Mouse (Mus musculus) kidney, postnatal 4 days (tissue): ENCODE data around the gene Sfta2.

Experiments used
- DNase-seq, 2 experiments: peaks; one replicate each; pipeline ENCODE4 v3.0.0; 2021; ENCODE audit warnings: mixed read lengths in 2 of 2

Sfta2 gene

DNA sequence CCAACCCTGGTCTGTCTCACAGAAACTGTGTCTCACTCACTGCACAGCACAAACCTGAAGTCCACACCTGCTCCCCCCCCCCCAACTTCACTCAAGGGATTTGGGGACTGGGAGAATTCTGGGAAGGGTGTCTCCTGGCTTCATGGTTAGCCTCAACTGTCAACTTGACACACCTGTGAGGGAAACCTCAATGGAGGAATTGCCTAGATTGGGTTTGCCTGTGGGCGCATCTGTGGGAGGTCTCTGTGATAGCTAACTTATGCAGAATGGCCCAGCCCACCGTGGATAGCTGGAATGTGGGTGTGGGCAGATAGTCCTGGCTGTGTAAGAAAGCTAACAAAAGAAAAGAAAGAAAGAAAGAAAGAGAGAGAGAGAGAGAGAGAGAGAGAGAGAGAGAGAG is at the start of gene Sfta2:
TSS of gene Sfta2 (plus strand) at position 301 of the 400 bp plus-strand sequence.
- DNase-seq = no peak

DNA sequence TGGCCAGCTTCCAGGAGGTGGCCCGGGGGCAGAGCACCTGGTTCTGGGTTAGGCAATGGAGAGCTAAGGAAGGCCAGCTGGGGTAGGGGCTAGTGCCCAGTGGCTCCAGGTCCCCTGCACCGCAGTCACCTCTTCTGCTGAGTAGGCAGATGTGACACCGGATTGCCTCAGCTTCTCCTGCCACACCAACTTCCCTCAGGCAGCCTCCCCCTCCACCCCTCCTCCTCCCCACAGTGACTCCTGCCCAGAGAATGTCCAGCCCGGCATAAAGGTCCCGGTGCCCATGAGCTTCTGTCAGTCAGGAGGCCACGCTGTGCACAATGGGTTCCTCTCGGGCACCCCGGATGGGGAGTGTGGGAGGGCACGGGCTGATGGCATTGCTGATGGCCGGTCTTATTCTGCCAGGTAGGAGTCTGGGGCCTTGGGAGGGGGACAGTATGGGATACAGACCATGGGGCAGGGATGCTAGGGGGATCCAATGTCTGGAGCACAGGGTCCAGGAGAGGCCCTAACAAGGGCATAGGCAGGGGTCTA is 49.4 kb upstream of the Sfta2 start, which contains the start of gene Cdsn:
TSS of gene Cdsn (plus strand) at position 248 of the 534 bp plus-strand sequence.
- no peak for DNase-seq

DNA sequence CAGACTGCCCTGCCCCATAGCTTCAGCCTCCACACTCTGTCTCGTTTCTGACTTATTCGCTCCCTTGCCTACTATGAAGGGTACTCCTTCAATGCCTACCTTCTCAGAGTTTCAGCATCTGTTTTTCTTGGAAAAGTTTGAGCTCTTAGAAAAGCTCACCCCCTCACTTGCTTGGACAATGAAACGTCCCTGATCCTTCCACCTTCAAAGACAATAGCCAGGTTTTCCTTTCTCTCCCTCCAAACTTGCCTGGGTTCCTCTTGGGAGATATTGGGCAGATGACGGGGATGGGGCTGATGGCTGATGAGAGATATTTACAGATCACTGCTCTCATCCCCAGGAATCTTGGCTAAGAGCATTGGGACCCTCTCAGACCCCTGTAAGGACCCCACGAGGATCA is 47.0 kb upstream of the Sfta2 start:
- no peak for DNase-seq

DNA sequence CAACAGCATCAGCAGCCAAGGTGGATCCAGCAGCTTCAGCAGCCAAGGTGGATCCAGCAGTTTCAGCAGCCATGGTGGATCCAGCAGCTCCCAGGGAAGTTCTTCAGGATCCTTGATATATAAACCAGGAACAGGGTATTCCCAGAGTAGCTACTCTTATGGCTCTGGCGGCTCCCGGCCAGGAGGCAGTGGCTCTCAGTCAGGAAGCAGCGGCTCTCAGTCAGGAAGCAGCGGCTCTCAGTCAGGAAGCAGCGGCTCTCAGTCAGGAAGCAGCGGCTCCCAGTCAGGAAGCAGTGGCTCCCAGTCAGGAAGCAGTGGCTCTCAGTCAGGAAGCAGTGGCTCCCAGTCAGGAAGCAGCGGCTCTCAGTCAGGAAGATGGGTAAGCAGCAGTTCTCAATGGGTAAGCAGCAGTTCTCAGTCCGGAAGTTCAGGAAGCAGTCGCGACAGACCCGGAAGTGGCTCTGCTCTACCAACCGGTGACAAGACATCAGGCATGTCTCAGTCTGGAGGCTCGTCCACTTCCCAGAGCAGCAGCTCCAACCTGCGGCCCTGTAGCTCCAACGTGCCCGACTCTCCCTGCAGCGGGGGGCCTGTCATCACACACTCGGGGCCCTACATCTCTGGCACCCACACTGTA is 46.5 kb upstream of the Sfta2 start:
- DNase-seq = no peak

DNA sequence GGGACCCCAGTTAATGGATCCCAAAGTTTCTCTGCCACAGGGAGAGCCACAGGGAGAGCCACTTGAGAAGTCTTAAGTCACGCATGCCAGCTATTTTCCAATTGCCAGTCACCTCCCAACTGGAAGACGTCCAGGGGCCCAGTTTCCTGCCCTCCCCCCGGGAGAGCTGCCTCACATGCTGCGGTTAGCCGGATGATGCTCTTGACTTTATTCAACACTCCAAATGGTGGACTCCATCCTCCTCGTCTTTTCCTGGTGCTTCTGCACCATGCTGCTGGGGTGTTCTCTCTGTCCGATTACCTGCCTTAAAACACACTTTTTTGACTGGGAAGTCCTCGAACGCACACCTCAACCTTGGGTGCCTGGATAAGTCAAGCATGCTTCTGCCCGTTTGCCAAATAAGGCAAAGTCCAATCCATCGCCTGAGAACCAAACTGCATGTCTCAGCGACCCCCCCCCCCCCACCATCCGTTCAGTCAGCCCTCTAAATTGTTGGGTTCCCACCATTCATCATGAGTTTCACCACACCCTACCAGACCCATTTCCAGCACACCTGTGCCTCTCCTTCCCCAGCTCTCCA is 45.1 kb upstream of the Sfta2 start:
- no peak for DNase-seq

DNA sequence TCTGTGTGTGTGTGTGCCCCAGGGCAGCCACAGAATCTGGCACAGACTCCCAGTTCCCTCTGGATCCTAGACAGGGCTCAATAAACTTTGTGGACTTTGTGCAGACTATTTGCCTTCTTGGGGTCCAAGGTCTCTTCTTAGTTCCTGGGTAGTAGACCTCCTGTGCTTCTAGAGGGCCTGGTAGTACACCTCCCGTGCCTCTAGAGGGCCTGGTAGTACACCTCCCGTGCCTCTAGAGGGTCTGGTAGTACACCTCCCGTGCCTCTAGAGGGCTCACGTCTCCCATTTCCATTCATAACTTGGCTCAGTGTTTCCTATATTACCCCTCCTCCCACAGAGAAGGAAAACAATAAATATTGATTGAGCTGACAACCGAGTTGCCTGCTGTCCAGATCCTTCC is 44.5 kb upstream of the Sfta2 start:
- DNase-seq = peak; percentile 76 to 84

DNA sequence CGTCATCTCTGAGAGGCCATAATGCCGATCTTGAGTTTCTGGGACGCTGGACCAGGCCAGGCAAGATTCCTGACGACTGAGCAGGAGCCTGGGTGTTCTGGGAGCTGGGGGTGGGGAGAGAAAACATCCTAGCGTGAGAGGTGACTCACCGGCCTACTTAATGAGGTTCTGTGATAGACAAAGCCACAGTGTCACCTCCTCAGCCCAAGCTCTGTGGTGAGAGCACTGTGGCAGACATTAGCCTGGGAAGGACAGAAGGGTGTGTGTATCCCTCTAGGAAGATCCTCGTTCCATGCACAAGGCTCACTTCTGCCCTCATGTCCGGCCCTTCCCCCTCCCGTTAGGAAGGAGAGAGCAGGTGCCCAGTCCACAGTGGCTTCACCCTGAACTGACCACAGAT is 44.0 kb upstream of the Sfta2 start:
- no peak for DNase-seq

DNA sequence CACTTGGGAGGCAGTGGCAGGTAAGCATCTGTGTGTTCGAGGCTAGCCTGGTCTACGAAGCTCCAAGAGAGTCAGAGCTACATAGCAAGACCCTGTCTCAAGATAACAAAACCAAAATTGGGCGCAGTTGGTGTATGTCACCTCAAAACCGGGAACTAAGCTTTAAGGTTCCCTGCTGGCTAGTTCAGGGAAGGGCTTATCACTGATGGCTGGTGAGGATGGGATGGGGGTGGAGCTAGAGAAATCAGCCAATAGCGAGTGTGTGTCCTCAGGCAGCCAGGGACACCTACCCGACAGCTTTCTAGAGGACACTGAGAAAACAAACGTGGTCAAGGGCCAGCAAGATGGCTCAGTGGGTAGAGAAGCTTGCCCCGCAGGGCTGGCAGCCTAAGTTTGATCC is 43.1 kb upstream of the Sfta2 start:
- no peak for DNase-seq

DNA sequence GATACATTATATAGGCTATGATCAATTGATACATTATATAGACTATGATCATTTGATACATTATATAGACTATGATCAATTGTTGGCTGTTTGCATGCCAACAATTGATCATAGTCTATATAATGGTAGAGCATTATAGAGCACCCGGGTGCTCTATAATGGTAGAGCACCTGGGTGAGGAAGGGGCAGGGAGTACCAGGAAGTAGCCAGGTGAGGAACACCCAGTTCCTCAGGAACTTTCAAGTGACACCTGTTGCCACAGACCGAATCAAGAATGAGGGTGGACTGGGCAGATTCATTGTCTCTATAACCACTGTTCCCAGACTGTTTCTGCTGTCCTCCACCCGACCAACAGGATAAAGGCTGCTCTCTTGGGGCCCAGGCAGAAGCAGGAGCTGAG is 34.2 kb upstream of the Sfta2 start, which contains the start of gene 2300002M23Rik:
TSS of gene 2300002M23Rik (plus strand) at position 301 of the 400 bp plus-strand sequence.
- no peak for DNase-seq

DNA sequence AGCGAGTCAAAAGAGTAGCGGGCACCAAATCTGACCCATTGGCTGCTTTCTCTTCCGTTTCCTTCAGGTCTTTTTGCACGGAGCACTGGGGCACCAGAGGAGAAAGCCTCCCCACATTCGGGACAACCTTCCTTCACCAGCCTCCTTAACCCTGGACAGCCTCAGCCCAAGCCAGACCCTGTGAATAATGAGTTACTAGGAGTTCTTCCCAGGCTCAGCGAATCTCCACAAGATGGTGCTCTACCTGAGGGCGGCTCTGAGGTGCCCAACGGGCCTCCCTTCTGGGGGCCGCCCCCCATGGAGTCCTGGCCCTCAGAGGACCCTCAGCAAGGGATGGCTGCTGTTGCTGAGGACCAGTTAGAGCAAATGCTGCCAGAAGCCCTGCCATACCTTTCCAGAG is 33.6 kb upstream of the Sfta2 start:
- no peak for DNase-seq

DNA sequence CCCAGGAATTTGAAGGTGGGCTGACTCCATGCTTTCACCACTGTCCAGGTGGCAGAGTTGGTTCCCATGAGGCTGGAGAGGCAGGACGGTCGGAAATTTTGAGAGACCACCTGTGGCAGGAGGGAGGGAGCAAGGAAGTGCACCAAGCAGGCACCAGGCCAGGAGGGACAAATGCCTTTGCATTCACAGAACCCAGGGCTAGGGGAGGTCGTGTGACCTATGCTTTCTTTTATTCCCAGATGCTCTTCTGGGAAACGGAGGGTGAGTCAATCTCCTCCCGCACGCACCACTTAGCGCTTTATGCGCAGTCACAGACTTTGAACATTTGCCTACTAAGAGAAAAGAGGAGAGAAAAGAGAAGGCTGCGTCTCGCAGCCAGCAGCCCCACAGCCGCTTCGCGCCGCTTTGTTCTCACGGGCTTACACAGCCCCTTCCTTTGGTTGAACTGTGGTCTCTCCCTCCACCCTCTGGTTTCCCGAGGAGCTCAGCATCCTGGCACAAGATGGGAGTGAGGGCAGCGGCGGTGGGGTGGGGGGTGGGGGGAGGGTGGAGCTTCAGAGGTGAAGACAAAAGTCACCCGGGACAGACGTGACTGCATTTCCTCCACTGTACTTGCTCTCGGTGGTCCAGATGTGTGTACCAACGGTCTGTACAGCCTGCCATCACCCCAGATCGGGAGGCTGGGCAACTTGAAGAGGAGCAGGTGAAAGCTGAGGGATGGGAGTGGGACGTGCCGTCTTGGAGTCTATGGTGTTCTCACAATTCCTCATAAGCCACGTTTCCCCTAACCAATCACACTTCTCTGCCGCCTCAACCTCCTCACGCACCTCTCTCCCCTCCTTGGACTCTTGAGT is 32.0 kb upstream of the Sfta2 start:
- no peak for DNase-seq

DNA sequence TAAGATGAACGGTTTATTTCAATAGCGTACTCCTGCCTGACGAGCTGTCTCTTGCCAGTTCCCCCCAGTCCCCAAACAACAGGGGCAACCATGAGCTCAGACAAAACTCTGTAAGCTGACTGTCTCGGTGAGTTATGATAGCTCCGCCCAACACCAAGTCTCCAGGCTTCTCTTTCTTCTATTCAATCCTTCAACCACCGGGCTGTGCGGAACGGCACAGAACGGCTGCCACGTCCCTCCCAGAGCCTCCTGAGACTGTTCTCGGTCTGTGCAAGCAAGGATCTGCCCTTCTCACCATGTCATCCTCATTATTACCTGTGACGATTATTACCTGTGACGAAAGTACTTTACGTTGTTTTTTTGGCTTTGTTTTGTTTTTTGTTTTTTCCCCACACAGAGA is 30.5 kb upstream of the Sfta2 start:
- DNase-seq = no peak

DNA sequence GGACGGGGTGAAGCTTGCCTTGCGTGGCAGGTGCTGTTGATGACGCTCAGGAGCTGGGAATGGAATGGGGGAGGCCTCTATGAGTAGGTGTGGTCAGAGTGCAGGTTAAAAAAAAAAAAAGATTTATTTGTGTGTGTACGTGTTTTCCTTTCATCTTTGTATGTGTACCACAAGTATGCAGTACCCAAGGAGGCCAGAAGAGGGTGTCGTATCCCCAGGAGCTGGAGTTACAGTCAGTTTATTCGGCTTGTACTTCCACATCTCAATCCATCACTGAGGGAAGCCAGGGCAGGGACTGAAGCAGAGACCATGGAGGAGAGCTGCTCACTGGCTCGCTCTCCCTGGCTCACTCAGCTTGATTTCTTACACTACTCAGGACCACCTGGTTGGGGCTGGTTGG is 29.9 kb upstream of the Sfta2 start:
- no peak for DNase-seq

DNA sequence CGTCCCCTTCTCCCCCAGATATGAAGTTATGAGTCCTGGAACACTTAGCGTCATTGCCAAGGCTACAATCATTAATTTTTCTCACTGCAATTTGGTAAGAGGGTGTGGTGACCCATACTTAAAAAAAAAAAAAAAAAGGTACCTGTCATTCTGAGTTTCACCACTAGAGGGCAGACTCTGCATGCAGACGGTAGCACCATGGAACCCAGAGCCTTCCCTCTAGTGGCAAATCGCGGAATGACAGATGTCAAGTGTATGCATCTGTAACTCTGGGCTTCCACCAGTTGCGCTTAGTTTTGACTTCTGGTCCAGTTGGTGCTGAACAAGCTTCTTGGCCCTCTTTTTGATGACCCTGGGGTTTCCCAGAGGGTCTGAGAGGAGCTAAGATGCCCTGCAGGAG is 23.1 kb upstream of the Sfta2 start:
- DNase-seq = peak; percentile 90 to 92

DNA sequence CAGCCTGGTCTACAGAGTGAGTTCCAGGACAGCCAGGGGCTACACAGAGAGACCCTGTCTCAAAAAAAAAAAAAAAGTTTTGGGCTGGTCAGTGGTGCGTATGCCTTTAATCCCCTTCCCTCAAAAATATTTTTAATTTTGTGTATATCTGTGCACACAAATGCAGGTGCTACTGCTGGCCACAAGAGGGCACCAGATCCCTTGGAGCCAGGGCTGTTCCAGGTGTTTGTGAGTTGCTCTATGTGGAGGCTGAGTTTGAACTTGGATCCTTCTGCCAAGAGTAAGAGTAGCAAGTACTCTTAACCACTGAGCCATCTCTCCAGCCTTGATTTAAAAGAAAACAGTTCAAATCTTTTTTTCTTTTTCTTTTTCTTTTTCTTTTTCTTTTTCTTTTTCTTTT is 18.4 kb upstream of the Sfta2 start:
- DNase-seq = peak in 1 of 2 experiments; percentile 30

DNA sequence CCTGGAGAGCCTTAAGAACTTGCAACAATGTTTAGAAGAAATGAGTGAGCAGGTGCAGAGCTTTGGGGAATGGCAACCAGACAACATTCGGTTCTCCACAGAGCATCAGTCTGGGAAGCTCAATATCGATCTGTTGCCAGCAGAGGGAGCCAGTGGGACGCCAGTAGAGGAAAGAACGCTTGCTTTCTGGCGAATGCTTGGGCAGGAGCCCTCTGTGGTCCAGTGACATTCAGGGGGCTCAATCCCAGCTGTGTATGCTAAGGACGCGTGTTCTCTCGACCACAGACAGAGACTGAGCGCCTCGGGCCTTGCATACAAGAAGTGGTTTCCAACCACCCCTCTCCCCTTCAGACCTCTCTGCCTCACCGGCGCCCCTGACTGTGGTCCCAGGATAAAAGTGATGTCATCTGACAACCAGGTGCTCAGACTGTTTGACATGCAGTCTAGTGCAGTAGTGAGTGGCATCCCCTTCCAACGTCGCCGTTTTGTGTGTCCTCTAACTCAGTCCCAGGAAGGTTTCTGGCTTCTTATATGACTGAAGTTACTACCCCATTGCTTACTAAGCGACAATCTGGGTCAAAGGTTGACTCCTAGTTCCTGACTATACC is 16.9 kb upstream of the Sfta2 start:
- DNase-seq = peak; percentile 89 to 90

DNA sequence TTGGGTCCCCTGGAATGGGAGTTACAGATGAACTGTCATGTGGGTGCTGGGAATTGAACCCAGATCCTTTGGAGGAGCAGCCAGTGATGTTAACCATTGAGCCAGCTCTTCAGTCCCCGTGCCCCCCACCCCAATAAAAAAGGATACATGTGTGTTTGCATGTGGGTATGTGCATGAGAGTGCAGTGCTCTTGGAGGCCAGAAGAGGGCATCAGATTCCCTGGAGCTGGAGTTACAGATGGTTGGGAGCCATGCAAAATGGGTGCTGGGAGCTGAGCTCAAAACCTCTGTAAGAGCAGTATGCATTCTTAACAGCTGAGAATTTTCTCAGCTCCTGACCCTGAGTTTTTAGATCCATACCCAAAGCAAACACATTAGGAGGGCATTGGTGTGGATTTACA is 14.1 kb upstream of the Sfta2 start:
- no peak for DNase-seq

DNA sequence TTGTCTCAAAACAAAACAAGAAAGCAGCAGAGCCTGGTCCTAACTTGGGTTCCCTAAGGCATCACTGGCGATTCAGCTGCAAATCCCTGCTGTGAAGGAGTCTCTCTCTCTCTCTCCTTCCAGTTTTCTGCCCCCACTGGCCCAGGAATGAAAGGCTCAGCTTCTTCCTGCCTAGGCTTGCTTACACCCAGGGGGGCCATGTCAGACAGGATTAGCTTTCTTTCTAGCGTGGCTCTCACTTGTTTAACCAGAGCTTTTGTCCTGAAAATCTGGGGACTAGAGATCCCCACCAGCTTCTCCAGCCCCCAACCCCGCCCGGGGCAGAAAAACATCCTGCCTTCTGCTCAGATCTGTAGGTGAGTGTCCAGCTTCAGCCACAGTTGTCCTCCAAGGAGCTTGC is 13.0 kb upstream of the Sfta2 start:
- no peak for DNase-seq

DNA sequence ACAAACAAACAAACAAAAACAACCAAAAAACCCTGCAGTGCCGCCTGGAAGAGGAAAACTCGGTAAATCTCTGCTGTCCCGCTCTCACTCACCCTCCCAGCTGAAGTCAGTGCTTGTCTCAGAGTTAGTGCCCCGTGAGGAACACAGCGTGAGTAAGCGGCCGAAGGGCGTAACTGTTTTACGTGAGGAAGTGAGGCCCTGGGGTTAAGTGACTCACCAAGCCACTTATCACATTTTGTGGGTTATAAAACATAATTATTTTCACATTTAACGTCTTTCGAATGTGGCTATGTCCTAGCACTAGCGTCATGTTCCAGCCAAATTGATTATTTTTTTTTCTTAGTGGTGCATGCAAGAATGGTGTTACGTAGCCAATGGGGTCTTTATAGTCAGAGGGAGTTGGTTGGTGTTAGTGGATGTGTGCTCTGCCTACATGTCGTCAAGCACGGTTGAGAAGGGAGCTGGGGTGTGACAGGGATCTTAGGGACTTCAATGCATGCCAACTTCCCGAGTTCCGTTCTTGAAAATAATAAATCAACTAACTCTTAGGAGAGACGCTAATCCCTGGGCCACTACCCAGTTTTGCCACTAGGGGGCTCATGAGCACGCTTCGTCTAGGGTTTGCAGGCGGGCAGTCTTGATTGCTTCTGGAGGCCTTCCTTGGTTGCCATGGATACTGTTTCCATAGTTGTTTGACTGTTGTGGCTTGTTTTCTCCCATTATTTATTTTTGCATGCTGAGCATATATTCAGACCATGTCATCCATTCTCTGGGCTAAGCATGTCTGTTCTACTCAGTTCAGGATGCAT is 10.7 kb upstream of the Sfta2 start:
- DNase-seq = peak; percentile 88 to 89

DNA sequence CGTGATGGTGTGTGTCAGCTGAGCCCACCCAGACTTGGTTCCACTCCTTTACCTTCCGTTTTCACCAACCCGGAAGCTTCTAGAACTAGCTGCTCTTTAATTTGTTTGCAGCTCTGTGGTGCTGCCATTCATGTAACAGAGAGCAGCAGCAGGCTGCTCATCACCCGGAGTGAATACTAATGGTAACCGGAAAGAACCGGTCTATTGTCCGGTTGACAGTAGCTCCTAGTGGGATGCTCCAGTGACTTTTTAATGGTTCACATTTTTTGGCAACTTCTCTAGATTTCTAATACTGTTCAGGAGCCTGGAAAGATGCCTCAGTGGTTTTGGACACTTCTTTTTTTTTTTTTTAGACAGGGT is 10.2 kb upstream of the Sfta2 start:
- DNase-seq = no peak

DNA sequence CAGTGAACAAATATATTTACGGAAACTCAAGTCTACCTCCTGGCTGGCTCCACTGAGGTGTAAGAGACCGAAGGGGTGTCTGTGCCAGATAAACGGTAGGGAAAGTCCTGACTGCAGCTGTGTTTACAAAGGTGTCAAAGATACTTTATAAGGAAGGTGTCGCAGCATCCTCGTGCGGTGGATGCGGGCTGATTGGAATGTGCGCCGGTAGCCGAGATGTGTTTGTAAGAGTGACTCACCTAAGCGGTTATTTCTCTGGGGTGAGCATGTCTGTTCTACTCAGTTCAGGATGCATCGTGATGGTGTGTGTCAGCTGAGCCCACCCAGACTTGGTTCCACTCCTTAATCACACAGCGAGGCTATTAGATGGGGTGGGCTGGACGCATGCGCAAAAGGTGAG is 9.6 kb upstream of the Sfta2 start:
- DNase-seq = no peak

DNA sequence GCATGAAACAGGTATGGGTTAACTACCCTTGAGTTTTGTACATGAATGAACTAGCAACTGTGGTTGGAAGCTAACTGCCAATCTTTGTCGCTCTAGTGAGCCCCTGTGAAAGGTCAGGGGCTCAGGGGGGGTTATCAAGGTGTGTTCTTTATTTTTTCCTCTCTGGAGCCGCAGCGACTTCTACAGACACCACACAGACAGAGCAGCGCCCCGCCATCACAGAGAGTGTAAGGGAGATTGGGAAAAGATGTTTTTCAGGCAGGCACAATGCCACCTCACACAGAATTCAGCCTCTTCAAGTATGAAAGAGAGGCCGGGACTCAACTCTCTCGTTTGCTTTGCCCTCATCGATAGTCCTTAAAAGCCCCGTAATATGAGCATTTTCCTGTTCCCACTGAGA is 9.2 kb upstream of the Sfta2 start:
- DNase-seq = no peak
